Mouse (Mus musculus) heart, adult 2 months (tissue): ENCODE measurements at regions not wholly inside any gene's neighbourhood (a gene's known extent, or its start where the extent isn't known, plus 50 kb on each side); places are given as distances from the start of the nearest gene placed in this dataset.

ENCODE experiments used
- CTCF ChIP-seq: fragments of 200-600 bp; IDR thresholded peaks from 2 replicates; pipeline ENCODE4 v1.8.1; 2022; ENCODE audit warnings: antibody characterized with exemption, mild to moderate bottlenecking, moderate library complexity
- EP300 ChIP-seq: fragments of 200-500 bp; IDR thresholded peaks from 2 replicates; pipeline ENCODE4 v1.6.1; 2011; ENCODE audit warnings: low read depth, low read length, control low read depth; ENCODE audit not compliant: insufficient read depth
- POLR2A ChIP-seq: fragments of 200-500 bp; IDR thresholded peaks from 2 replicates; pipeline ENCODE4 v1.6.1; 2011; ENCODE audit warnings: mild to moderate bottlenecking, low read depth, low read length, control low read depth; ENCODE audit not compliant: insufficient read depth

DNA sequence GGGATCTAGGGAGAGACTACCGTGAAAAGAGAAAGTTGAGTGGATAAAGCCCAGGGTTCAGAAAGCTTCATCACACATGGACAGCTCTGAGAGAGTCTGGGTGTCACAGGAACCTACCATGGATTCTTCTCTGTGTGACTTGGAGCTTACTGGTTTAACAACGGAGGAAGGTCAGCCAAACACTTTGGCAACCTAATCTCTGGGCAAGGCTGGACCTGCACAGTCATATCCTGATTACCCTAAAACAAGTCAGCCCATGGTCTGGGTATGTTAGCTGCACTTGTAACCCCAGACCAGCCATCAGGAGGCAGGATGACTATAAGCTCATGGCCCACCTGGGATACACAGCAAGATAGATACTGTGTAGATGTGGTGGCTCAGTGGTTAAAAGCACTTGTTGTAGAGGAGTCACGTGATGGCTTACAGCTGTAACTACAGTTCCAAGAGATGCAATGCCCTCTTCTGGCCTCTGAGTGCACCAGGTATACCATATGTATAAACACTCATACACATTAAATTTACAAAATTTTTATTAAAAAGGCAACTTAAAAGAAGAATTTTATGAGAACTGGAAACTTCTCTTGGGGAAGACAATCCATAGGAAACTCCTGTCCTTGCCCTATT is 85.0 kb upstream of the Serbp1 start:
- no peak for TF ChIP-seq POLR2A
- TF ChIP-seq CTCF, result peak; percentile 21; the same call in 1 of the 2 replicates
- TF ChIP-seq EP300, result no peak
